Mouse (Mus musculus) heart, adult 2 months (tissue): ENCODE data around the gene Tbc1d30.

Experiments
- EP300 ChIP-seq: fragments of 200-500 bp; IDR thresholded peaks from 2 replicates; pipeline ENCODE4 v1.6.1; 2011; ENCODE audit warnings: low read depth, low read length, control low read depth; ENCODE audit not compliant: insufficient read depth
- POLR2A ChIP-seq: fragments of 200-500 bp; IDR thresholded peaks from 2 replicates; pipeline ENCODE4 v1.6.1; 2011; ENCODE audit warnings: mild to moderate bottlenecking, low read depth, low read length, control low read depth; ENCODE audit not compliant: insufficient read depth

DNA sequence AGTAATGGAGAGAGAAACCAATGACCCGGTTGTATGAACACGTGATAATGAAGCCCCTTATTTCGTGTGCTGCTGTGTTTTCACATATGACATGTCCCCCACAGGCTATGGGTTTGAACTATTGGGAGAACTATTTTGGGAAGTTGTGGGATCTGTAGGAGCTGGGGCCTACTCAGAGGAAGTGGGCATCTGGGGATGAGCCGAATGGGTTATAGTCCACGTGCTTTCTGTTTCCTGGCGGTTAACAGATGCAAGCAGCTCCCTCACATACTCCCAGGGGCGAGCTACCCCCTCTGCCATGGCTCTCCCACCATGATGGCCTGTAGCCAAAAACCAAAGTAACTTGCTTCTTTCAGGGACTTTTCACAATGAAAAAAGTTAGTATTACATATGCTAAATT, 132.5 kb downstream of the Tbc1d30 start:
- TF ChIP-seq POLR2A (no peak), EP300 (no peak)
